Mouse (Mus musculus): Measurements from ENCODE around the gene Hist3h2ba.

Gene Hist3h2ba

DNA sequence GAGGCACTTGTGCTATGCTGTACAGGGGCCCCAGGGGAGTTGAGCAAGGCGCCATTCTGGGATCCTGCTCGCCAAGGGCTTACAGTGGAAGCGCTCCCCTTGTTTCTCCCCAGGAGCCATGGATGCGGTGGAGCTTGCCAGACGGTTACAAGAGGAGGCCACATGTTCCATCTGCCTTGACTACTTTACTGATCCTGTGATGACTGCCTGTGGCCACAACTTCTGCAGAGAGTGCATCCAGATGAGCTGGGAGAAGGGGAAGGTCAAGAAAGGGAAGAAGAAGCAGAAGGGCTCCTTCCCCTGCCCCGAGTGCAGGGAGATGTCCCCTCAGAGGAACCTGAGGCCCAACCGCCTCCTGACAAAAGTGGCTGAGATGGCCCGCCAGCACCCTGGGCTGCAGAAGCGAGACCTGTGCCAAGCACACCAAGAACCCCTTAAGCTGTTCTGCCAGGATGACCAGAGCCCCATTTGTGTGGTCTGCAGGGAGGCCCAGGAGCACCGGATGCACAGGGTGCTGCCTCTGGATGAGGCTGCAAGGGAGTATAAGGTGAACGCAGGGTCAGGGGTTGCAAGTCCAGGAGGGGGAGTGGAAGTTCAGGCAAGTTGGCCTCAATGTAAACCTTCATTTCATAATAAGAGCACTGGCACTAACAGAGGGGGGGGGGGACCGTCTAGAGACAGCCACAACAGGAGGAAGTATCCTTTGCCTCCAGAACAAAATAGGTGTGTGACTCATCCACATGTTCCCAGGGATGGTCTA, 16.5 kb downstream of the Hist3h2ba start:
- DNase-seq: no peak

DNA sequence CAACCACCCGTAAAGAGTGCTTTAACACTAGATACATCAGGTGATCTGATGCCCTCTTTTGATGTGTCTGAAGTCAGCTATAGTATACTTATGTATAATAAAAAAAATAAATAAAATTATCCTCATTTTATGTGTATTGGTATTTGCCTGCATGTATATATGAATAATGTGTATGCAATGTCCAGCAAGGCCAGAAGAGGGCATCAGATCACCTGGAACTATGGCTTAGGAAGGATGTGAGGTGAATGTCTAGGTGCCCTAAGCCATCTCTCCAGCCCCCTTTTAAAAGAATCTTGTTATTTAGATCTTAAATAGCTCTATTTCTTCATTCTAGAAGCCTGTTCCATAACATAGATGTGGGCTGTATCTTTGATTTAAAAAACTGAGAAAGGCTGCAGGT, 18.6 kb downstream of the Hist3h2ba start:
- no peak for DNase-seq

DNA sequence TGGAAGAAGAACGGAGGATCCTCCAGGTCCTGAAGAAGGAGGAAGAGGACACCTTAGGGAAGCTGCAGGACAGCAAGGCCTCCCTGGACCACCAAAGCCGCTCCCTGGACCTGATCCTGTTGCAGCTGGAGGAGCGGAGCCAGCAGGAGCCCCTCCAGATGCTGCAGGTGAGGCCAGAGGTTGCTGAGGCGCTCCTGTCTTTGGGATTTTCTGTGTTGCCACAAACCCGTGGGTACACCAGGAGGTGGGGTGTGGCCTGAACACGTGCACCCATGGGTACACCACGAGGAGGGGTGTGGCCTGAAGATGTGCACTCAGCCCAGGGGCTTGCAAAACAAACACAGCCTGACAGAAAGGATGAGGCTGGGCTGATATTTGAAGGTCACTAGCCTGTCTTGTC, 19.8 kb downstream of the Hist3h2ba start:
- DNase-seq: no peak

DNA sequence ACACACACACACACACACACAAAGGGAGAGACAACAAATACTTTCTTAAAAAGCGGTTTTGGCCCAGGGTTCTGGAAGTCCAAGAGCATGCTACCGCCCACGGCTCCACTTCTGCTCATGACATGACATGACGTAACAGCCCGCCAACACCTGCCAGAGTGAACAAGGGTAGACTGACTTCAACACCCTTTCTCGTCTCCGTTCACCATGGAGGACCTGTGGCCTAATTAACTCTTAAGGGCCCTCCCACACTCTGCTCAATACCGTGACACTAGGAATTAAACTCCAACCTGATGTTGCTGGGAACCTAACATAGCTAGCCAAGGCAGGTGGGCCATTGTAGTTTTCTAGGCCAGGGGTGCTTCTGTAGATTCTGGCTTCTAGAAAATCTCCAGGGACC, 20.3 kb downstream of the Hist3h2ba start:
- DNase-seq: no peak

DNA sequence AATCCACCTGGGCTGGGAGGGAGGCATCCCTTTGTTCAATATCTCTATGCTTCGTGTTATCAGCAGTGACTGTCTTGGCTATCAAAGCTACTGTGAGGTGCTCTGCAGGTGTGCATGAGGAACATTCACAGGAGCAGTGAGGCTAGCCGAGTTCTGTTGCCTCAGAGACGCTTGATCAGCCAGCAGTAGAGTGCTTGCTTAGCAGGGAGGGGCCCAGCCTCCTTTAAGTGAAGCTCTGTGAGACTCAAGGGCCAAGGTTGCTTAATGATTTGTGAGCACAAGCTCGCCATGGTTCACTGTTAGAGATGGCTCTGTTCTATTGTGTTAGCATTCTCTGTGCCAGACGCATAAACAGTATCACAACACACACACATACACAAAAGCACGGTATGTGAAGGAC, 20.9 kb downstream of the Hist3h2ba start:
- no peak for DNase-seq

DNA sequence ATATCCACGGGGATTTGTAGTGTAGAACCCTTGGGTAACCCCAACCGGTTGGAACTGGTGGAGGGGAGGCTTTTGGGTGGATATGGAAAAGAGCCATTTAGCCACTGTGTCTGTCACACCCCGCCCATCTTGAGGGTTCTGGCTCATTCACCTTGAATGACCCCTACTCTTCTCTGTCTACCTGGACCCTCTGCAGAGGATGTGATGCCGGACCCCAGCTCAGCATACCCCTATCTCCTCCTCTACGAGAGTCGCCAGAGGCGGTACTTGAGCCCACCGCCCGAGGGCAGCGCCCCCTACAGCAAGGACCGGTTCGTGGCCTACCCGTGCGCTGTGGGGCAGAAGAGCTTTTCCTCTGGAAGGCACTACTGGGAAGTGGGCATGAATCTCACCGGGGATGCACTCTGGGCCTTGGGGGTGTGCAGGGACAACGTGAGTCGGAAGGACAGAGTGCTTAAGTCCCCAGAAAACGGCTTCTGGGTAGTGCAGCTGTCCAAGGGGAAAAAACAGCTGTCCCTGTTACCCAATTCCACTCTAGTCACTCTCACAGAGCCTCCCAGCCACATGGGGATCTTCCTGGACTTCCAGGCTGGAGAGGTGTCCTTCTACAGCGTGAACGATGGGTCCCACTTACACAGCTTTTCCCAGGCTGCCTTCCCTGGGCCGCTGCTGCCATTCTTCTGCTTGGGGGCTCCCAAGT, 22.3 kb downstream of the Hist3h2ba start:
- DNase-seq: no peak

DNA sequence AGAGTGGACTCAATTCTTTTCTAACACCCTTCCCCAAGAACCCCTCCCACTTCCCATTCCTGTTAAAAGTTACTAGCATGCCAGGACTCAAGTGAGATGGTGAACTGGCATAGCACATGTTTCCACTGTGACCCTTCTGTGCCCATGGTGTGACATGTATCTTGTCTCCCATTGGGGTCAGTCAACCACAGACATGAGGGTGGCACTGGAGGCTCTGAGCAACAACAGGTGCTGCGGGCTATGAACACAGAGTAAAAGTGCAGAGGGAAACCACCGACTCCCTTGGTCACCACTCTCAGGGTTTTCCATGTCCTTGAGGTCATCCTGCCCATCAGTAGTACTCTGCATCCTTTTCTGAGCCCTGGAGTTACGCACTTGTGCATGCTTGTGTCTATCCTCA, 23.1 kb downstream of the Hist3h2ba start:
- no peak for DNase-seq

DNA sequence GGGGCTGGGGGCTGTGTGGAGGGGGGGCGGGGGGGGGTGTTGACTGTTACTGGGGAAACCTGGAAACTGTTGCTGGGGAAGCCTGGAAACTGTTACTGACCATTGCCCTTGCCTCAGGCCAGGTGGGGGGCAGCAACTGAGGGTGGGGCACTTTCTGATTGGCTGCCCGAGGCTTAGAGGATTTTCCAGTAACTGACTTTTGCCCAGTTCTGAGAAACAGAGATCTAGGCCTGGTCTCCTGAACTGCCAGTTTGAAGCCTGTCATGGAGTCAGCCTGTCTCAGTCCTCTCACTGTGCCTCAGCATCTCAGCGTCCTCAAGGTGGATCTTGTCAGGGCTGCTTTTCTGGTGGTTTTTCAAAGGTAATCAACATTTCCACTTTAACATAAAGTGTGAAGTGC, 25.7 kb downstream of the Hist3h2ba start:
- DNase-seq: no peak

DNA sequence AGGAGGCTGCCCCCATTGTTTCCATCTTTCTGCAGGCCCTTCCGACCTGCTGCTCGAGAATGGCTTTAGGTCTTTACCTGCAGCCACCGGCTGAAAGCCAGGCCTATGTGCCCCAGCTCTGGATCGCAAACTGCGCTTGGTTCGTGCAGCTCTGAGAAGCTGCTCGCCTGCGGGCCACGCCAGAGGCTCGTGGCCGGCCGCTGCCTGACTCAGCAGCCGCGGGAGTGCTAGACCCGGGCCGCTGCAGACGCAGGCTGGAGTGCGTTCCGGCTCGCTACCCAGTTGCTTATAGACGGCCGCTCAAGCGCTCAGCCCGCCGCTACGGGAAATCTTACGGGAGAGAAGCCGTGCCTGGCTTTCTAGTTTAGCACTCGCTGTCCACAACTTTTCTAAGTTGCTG, 28.4 kb downstream of the Hist3h2ba start:
- DNase-seq: peak in 1 of 2 experiments; percentile 39

DNA sequence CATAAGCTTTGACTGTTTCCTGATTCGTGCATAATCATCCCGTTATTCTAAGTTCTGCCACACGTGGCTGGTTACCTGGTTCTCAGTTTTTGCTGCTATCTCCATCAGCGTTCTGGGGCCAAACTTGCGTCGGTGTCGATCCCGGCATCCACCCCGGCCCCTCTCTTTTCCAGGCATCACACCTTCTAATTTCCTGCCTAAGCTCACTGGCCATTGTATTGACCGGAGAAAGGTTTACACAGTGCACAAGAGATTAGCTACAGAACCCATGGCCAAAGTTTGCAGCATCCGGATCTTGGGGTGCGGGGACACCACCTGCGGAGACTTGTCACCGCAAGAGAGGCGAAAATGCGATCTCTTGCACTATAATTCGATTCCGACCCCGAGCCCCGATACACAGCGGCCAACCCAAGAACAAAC, 28.9 kb downstream of the Hist3h2ba start:
- peak in 1 of 2 experiments; percentile 25 for DNase-seq

DNA sequence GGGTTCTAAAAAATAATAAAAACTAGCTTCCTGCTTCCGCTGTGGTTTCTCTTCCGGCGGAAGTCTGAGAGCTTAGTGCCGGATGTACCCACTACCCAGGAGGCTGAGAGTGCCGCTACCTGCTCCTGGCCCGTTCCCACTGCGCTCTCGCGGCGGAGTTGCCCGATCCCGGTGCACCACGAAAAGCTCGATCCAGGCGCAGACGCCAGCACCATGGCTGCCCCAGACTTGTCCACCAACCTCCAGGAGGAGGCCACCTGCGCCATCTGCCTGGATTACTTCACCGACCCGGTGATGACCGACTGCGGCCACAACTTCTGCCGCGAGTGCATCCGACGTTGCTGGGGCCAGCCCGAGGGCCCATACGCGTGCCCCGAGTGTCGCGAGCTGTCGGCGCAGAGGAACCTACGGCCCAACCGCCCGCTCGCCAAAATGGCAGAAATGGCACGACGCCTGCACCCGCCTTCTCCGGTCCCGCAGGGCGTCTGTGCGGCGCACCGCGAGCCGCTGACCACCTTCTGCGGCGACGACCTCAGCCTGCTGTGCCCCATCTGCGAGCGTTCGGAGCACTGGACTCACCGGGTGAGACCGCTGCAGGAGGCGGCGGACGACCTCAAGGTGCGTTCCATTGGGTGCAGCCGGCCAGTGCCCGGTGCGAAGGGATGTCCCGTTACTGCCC, 29.4 kb downstream of the Hist3h2ba start, which contains the start of gene Trim11:
Gene Trim11 (plus strand): TSS at position 67 of the 679 bp plus-strand sequence.
- peak; percentile 69 to 72 for DNase-seq

DNA sequence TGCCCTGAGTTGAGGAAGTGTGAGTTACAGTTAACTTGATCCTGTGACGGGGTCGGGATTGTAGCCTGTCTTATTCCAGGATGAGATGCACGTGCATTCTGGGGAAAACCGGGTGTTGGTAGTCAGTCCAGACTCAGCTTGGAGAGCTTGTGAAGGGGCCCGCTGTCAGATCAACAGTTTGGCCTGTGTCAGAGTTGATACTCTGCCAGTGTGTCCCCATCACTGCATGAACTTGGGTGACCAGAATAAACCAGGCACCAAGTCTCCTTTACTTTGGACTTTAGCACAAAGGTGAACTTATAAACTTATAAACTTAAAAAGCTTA, 29.9 kb downstream of the Hist3h2ba start:
- no peak for DNase-seq

DNA sequence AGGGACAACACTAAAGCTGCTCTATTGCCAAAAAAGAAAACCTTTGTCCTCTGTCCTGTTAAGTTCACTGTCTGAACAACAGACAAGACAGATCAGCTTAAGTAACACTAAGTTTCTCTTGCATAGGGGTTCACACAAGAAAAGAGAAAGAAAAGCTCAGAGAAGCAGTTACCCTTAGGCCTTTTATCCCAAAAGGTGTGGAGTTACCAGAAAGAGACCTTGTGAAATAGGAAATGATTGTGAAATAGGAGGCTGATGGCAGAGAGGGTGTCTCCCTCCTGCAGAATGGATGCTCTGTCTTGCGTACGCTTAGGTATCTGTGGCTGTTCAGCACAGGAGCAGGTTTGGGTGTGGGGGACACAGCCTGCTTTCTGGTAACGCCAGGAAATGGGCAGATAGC, 30.5 kb downstream of the Hist3h2ba start:
- DNase-seq: no peak

DNA sequence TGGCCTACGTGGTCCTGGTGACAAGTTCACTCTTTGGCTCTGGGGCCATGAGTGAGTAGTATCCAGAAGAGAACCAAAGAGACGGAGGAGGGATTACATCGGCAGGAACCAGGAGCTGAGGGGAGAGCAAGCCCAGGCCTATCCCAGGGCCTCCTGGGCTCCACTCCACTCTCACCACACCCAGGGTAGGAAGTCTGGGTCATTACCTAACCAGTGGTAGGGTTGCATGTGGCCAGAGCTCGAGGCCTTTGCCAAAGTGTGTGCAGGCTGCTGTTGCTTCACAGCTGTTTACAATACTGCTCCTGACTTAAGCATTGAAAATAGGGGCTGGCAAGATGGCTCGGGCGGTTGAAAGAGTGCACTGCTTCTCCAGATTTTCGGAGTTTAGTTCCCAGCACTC, 30.9 kb downstream of the Hist3h2ba start:
- no peak for DNase-seq

DNA sequence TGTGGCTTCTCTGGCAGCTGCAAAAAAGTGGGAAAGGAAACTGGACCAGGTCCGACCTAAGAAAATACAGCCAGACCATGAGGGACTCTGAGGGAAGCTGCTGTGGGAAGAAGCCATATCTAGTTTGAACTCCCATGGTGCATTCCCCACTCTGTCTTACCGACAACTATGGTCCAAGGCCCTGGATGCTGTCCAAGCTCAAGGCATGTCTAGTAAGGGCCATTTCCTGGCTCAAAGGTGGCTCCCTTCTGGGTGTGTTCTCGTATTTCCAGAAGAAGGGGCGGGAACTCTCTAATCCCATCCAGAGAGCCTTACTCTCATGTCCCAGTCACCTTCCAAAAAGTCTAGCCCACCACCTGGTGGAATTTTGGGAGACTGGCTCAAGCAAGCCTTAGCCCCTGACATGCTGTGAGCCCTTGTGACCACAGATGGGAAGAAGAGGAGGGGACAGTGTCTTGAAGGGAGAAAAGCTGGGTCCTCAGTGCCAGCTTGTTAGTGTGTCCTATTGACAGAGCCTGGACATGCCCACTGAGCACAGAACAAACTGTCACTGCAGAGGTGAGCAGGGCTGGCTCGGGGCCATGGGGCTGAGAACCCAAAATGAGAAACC, 31.8 kb downstream of the Hist3h2ba start:
- DNase-seq: no peak

DNA sequence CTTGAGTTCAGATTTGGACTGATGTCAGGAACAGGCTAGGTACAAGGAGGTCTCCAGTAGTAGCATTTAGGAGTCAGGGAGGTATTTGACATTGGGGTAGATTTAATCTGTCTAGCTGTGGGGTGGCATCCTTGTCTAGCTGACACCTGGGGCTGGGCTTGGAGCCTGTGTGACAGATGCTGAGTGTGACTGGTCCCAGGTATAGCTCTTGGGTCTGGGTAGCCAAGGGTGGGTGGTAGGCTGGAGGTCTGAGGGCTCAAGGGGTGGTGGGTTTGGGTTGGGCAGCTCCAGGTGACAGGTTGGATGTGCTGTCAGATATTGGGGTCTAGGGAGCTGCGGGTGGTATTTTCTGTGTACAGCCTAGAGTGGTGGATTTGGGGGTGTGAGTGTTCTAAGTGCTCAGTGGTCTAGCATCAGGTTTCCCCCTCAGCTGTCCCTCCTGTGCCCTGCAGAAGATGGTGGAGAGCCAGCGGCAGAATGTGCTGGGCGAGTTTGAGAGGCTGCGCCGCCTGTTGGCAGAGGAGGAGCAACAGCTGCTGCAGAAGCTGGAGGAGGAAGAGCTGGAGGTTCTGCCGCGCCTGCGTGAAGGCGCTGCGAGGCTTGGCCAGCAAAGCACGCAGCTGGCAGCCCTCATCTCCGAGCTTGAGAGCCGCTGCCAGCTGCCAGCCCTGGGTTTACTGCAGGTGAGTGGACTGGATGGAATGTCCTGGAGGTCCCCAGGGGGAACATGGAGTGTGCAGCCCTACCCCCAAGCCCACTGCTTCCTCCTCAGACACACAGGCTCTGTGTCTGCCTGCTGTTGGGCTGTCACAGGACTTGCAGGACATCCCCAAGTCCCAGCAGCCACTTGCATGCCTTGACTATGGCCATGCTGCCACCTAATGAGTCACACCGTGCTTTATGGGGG, 33.1 kb downstream of the Hist3h2ba start:
- DNase-seq: peak; percentile 33 to 38

DNA sequence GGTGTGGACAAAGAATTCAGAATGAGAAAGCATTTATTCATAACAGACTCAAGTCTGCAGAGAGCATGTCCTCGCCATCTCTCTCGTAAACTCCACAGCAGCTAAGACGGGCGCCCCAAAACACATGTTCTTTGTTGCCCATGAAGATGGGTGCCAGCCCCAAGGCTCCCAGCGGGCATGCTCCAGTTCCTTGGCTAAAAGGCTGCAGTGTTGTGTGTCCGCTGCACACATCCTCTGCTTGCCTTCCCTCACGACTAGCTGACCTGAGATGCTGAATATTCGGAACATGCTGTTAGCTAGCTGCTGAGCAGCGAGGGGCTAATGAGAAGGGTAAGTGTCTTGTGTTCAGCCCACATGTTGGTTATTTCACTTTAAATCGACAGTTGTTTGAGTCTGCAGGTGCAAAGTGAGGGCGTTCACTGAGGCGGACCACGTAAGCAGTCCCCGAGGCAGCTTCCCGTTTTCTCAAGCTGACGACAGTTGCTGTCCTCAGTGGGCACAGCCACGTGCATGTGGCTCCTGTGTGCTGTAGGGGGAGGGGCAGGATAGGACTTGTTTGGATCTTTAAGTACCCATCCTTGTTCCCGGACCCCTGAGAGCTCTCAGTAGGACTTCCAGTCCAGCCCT, 33.9 kb downstream of the Hist3h2ba start:
- DNase-seq: no peak

DNA sequence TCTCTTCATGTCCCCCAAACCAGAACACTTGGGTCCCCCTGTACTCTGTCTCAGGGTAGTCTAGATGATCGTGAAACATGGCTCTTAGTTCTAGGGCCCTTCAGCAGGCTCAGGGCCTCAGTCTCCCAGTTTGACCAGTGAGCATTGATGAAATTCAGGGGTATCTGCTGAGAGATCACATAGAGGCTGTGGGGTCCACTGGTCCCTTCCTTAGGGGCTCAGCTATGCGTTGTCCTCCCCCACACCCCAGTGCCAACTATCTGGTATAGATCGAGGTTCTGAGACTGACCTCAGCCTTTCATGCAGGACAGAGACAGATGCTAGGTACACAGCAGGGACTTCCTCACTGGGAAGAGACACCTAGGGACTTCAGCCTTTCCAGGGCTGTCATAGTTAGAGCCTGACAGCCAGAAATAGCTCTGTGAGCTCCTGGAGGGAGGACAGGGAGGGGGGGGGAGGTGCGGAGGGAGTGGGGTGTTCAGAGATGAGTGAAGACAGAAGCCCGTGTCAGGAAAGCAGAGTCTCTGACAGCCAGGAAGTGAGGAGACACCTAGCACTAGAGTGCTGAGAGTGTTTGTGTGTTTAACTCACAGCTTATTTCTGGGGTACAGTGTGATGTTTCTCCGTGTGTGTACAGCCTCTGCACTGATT, 35.1 kb downstream of the Hist3h2ba start:
- no peak for DNase-seq

DNA sequence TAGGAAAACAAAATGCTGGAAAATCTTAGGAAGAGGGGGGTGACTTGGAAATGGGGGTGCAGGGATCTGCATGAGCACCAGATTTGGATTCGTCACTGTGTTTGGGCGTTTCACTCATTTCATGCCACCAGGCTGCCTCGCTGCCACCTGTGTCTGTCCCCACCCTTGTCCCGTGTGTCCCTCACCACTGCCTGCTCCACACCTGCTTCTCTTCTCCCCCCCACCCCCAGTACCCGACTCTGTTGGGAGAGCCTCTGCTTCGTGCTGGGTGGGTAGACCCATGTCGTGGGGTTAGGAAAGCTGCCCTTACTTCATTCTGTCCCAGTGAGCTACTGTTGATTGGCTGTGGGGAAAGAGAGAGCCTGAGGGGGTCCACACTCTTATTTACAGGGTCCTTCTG, 35.9 kb downstream of the Hist3h2ba start:
- no peak for DNase-seq

DNA sequence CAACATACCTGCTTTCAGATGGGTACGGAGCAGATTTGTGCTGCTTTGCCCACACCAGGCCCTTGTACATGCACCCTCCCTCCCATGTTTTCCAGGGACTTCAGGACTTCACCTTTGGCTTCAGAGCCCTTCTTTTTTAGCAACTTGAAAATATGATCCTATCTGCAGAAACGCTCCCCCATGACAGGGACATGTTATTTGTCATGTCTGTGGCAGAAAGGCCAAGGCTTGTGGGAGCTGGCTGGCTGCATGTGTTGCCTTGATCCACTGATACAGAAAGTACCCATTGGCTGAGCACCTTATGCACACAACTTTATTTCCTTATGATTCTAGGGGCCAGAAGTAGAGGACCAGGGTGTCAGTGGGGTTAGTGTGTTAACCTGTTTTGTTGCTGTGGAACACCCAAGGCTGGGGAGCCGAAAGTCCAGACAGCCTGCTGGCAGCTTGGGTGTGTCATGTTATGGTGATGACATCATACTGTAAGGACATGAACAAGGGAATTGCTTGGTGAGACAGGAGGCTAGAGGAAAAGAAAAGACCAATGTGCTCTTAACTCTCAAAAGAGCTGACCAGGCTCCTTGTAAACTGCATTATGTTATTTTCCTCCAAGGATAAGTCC, 36.7 kb downstream of the Hist3h2ba start:
- no peak for DNase-seq

DNA sequence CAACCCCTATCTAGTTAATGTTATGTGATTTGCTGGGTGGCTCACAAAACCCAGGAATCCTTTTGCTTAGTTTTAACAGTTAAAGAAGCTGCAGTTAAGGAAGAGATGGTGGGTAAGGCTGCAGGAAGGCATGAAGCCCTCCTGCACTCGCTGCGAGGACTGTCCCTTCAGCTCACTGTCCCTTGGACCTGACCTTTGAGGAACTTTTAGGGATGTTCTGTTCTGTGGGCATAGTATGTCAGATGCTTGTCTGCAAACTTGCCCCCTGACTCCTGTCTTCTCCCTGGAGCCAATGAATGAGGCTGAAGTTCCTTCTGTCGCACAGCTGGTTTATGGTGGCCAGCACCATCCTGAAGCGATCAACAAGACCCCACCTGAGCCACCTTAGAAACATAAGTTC, 40.4 kb downstream of the Hist3h2ba start:
- DNase-seq: no peak
